Mouse (Mus musculus): ENCODE measurements around the gene Tigar.

- TF ChIP-seq CTCF (IDR thresholded peaks at IDR 0.05; ENCODE audit: control insufficient read depth, insufficient read depth, insufficient read length) (no peak), MAX (IDR thresholded peaks at IDR 0.05) (no peak)
These were observed 3.2 kb downstream of the Tigar start for GRCm38 (mm10) chr6:127106189-127106588.
